Mouse (Mus musculus): ENCODE results near the gene Agbl3.

Agbl3 gene

GRCm38 (mm10) chr6:34874101-34874921 is 94.1 kb downstream of the Agbl3 start:
- peak; percentile 72 for DNase-seq (ENCODE audit: low spot score)

- no peak for DNase-seq (ENCODE audit: low spot score)
Measured at GRCm38 (mm10) chr6:34875268-34875761, 95.1 kb downstream of the Agbl3 start.

- no peak for DNase-seq (ENCODE audit: low spot score)
Measured at GRCm38 (mm10) chr6:34875966-34876834, 96.0 kb downstream of the Agbl3 start.

GRCm38 (mm10) chr6:34876835-34877156 is 96.6 kb downstream of the Agbl3 start:
- DNase-seq (ENCODE audit: low spot score): no peak

GRCm38 (mm10) chr6:34877509-34878321 is 97.5 kb downstream of the Agbl3 start, which contains the start of gene Cyren:
Cyren (minus strand) TSS chr6:34878060.
- peak; percentile 94 for DNase-seq (ENCODE audit: low spot score)

GRCm38 (mm10) chr6:34879101-34879740 is 99.0 kb downstream of the Agbl3 start:
- DNase-seq (ENCODE audit: low spot score): no peak

GRCm38 (mm10) chr6:34879911-34880475 is 99.8 kb downstream of the Agbl3 start:
- DNase-seq (ENCODE audit: low spot score): peak; percentile 60

GRCm38 (mm10) chr6:34884724-34885123 is 104.5 kb downstream of the Agbl3 start:
- no peak for DNase-seq (ENCODE audit: low spot score)

GRCm38 (mm10) chr6:34887131-34887850 is 107.1 kb downstream of the Agbl3 start:
- no peak for DNase-seq (ENCODE audit: low spot score)

- DNase-seq (ENCODE audit: low spot score): no peak
Measured at GRCm38 (mm10) chr6:34889185-34889584, 109.0 kb downstream of the Agbl3 start.

- no peak for DNase-seq (ENCODE audit: low spot score)
Measured at GRCm38 (mm10) chr6:34895569-34895968, 115.3 kb downstream of the Agbl3 start.

- no peak for DNase-seq (ENCODE audit: low spot score)
Measured at GRCm38 (mm10) chr6:34896168-34896780, 116.0 kb downstream of the Agbl3 start.

- DNase-seq (ENCODE audit: low spot score): no peak
Measured at GRCm38 (mm10) chr6:34899127-34899526, 118.9 kb downstream of the Agbl3 start.

GRCm38 (mm10) chr6:34900990-34901389 is 120.8 kb downstream of the Agbl3 start:
- DNase-seq (ENCODE audit: low spot score): no peak

GRCm38 (mm10) chr6:34901911-34902444 is 121.7 kb downstream of the Agbl3 start:
- no peak for DNase-seq (ENCODE audit: low spot score)

- peak; percentile 63 for DNase-seq (ENCODE audit: low spot score)
Measured at GRCm38 (mm10) chr6:34902578-34902977, 122.3 kb downstream of the Agbl3 start.

GRCm38 (mm10) chr6:34903441-34903840 is 123.2 kb downstream of the Agbl3 start:
- DNase-seq (ENCODE audit: low spot score): peak; percentile 77

GRCm38 (mm10) chr6:34903851-34904250 is 123.6 kb downstream of the Agbl3 start:
- DNase-seq (ENCODE audit: low spot score): peak; percentile 37

- DNase-seq (ENCODE audit: low spot score): peak; percentile 64
Measured at GRCm38 (mm10) chr6:34904361-34904760, 124.1 kb downstream of the Agbl3 start.

GRCm38 (mm10) chr6:34906125-34906524 is 125.9 kb downstream of the Agbl3 start:
- no peak for DNase-seq (ENCODE audit: low spot score)
